Mouse (Mus musculus) B cell, adult 2 months (primary cell): ENCODE measurements around the gene Rad9a.

Source experiments
- DNase-seq, 2 experiments: peaks; one replicate each; pipeline ENCODE4 v3.0.0; 2022

Rad9a gene

DNA sequence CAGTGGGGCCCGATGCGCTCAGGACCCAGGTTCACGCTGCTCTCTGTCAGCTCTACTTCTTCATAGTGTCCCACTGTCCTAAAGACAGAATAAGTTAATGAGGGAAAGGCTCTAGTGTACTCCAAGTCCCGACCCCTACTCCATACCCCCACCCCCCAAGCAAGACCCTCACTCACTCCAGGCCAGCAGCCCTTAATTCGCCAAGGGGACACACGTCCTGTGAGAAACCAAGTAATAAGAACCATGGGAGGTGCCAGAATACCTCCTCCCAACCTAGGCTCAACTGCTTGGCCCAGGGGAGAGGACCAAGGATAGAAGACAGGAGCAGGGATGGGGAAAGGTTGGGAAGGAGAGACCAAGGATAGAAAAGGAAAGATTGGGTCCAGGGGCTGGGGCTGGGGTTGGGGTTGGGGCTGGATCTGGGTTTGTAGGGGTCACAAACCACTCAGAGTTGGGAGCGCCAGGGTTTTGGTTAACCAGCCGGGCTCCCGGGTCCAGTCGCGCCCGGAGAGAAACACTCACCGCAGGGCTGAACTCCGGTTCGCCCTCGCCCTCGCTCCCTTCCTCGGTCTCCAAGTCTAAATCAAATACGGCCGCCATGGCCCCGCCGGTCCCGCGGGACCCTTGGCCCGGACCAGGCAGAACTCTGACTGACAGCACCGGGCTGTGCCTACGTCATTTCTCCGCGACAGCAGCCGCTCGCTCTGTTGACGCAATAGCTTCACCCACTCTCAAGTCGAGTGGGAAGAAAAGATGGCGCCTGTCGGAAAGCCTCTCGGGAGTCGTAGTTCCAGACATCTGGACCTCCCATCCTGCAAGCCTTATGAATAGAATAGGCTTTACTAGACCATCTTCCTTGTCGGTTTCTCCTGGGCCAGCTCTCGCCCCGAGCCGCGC, 38.6 kb downstream of the Rad9a start, which contains the start of gene Rps6kb2:
Rps6kb2 (minus strand) TSS at position 709 of the 897 bp plus-strand sequence.
- peak; percentile 95 to 96 for DNase-seq

DNA sequence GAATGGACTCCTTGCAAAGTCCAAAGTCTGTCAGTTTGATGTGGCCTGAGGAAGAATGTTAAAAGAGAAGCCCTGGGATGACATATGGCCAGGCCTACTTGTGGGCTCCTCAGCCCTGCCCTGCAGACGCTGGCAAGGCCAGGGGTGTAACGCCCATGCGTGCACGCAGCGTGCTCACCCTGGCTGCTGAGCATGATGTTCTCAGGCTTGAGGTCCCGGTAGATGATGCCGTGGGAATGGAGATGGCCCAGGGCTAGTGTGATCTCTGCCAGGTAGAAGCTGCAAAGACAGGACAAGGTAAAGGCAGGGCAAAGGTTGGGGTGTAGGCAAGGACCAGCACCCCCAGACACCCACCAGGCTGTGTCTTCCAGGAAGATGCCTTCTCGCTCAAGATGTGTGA, 42.4 kb downstream of the Rad9a start:
- no peak for DNase-seq

DNA sequence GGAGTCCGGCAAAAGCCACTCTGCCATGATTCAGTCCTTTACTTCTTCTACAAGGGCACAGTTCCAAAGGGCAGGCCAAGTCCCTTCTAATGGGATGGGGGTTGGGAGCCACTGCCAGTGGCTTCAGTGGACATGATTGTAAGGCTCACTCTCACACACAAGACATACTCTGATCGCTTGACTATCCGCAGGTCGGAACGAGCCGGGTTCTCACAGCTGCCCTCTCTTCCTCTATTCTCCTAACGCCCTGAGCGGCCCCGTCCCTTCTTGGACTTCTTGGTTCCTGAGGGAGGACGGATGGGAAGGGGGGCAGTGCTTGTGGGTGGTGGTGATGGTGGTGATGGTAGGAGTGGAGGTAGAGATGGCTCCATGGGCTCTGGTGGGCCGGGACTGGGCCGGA, 44.7 kb downstream of the Rad9a start:
- DNase-seq: no peak

DNA sequence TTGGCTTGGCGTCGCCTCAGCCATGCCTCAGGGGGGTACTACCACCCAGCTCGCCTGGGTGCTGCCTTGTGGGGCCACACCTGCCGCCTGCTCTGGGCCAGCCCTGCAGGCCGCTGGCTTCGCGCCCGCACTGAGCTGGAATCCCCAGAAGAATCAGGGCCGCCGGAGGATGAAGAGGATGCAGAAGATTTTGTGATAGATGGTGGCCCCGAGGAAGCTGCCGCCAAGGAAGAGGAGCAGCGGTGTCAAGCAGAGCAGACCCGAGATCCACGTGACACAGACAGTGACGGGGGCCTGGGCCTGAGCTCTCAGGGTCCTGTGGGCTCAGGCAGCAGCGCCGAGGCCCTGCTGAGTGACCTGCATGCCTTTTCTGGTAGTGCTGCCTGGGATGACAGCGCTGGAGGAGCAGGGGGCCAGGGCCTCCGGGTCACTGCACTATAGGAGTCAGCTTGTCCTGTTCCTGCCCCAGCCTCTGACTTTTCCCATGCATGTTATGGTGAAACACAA, 45.3 kb downstream of the Rad9a start:
- DNase-seq: no peak

DNA sequence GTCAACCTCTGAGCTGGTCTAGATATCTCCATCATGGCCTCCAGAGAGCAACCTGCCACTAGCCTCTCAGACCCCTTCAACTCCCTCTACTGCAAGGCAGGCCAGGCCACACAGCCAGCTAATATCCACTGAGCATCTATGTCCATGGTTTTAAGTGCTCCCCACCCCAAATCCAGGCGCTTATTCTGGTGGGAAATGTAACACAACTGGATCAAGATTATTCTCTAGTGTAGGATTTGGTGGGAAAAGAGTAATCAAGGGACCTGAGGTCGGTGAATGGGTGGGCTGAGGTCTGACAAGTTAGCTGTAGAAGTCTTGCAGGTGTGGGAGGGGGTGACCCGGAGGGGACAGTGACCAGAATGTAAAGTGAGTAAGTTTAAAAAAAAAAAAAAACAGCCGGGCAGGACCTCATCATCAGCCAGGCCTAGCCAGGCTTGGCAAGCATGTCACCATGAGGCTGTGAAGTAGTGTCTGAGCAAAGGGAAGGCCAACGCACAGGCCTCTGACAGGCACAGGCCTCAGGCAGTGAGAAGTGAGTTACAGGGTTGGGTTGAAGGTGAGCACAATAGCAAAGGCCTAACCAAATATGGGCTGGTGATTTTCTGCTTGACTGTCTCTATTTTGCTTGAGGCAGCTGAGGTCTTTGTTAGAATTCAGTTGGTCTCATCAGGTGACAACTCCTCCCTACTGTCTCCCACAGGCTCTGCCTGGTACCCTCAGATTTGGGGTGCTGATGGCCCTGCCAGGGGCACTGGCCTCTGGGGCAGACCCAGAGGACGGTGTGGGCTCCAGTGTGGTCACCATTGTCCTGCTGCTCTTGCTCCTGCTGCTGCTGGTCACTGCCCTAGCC, 46.0 kb downstream of the Rad9a start:
- DNase-seq: peak; percentile 56 to 57

DNA sequence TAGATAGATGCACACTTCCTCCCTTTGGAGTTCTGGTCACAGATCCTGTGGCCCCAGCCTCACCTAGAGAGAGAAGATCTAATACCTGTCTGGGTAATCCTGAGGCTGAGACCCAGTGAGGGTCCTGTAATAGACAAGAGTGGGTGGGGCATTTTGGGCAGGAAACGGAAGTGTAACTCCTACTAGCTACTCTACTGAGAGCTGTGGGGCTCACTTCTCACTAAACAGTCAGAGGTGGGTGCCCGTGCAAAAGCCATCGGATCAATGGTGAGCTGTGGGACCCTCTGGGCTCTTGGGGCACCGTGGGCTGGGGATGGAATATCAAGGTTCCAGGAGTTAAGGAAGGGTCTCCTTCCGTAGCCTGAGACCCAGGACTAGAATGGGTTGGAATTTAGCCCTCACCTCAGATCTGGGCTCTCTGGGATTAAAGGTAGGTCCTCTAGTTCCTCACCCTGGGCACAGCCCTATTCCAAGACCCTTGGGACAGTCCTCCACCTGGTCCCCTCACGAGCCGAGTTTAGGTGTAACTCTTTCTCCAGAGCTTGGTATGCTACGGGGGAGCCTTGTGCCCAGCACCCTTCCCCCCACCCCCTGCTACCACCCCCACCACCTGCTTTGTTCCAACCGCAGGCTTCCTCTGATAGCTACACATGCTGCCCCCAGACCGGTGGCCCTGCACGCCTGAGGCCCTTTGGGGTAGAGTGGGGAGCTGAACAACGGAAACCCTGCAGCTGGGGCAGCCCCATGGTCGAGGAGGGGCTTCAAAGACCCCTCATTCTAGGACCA, 46.8 kb downstream of the Rad9a start:
- peak; percentile 67 for DNase-seq

DNA sequence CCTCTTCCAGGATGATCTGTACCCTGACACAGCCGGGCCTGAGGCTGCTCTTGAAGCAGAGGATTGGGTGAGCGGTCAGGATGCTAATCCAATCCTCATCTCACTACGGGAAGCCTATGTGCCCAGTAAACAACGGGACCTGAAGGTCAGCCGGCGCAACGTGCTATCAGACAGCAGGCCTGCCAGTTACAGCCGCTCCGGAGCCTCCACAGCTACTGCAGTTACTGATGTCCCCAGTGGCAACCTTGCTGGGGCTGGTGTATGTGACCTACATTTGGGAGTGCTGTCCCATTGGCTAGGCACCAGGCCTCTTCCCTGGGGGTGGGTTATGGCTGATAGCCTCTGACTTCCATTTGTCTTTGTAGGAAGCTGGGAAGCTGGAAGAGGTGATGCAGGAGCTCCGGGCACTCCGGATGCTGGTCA, 48.2 kb downstream of the Rad9a start, which contains the start of gene Ptprcap:
Ptprcap (plus strand) TSS at position 373 of the 423 bp plus-strand sequence.
- no peak for DNase-seq

DNA sequence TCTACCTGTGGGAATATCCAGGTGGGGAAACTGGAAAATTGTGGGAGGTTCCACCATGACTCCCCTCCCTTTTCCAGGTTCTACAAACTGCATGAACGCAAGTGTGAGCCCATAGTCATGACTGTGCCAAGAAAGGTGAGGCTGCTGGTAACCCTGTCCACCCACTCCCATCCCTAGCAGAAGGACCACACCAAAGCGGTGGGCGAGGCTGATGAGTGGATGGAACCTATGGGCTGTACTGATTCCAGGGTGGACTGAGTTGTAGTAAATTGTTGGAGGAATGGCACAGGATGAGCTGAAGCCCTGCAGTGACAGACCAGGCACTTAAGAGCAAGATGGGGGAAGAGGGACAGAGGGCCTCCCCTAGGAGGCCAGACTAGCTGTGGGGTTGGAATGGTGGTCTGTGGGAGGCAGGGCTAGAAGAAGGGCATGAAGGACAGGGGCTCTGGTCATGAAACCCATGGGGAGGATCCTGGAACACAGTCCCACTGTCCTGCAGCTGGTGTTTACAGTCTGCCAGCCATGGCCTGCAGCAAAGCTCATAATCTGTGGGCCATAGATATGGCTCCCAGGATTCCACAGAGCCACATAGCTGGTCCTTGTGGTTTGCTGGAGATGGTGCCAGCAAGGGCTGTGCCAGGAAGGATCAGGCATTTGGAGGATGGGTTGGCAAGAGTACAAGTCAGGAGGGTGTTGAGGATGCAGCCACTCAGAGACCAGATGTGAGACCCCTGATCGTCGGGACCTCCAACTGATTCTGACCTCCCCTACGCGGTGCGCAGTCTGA, 48.8 kb downstream of the Rad9a start:
- no peak for DNase-seq

DNA sequence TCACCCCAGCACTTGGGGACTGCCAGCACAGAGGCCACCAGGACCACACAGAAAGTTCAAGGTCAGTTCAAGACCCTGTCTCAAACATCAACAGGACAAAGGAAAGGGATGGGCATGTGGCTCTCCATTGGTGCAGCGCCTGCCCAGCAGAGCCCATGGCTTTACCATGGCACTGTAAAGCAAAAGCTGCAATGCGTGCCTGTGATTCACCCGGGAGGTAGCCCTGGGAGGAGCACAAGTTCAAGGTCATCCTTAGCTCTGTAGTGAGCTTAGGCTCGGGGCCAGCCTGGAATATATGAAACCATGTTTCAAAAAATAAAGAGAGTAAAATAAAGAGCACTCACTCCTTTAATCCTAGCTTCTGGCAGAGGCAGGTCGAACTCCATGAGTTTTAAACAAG, 49.6 kb downstream of the Rad9a start:
- no peak for DNase-seq

DNA sequence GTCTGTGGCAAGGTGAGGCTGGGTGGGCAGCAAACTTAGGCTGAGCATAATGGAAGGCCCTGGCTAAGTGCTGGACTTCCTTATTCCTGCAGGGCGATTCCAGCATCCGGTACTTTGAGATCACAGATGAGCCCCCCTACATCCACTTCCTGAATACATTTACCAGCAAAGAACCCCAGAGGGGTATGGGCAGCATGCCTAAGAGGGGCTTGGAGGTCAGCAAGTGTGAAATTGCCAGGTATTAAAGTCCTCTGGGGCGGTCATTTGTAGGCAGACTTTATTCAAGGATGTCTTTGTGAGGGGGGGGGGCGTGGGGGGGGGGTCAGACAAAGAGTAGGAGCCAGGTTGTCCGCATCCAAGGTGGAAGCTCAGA, 50.0 kb downstream of the Rad9a start:
- DNase-seq: no peak

DNA sequence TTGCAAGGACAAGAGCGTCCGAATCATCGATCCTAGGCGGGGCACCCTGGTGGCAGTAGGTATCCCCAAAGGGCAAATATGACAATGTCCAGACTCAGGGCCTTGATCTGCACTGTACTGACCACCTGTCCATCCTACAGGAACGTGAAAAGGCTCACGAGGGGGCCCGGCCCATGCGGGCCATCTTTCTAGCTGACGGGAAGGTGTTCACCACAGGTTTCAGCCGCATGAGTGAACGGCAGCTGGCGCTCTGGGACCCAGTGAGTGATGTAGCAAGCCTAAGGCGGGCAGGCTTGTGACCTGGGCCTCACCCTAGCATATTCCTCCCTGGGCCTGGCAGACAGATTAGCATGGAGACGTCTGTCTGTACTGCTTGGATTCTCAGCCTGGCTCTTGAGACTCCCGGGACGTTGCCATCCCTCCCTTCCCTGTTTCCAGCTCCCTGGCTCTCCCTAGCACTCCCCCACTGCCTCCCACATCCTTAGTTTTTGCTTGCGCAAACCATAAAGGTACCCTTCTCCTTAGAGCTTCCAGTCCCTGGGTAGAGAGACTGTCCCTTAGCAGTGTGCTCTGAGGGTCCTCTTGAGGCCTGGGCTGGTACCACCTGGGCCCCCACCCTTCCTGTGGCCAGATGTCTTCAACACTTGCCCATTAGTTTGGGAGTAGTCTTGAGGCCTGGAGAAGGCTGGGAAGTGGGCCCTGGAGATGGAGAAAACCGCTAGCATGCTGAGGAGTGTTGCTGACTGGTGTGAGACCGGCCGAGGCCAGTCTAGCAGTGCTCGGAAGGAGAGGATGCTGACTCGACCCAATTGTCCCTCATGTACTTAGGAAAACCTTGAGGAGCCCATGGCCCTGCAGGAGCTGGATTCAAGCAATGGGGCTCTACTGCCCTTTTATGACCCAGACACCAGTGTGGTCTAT, 50.6 kb downstream of the Rad9a start:
- DNase-seq: no peak

DNA sequence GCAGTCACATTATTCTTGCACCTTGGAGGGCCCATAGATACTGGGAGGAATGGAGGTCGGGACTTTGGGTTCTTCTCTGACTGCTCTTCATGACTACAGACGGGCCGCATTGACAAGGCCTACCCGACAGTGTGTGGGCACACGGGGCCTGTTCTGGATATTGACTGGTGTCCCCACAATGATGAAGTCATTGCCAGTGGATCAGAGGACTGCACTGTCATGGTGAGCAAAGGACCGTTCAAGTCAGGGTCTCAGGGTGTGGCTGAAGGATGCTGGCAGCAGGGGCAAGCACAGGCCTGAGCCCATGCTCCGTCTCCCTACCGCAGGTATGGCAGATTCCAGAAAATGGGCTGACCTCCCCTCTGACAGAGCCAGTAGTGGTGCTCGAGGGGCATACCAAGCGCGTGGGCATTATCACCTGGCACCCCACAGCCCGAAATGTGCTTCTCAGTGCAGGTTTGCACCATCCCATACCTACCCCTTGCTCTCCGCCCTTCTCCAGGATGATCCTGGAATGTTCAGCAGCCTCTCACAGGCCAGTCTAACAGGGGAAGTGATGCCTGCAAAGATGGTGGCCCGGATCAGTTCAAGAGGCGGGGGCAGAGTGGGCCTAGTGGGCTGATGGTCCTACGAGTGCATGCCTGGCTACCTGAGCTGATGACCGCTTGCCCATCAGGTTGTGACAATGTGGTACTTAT, 51.5 kb downstream of the Rad9a start:
- no peak for DNase-seq

DNA sequence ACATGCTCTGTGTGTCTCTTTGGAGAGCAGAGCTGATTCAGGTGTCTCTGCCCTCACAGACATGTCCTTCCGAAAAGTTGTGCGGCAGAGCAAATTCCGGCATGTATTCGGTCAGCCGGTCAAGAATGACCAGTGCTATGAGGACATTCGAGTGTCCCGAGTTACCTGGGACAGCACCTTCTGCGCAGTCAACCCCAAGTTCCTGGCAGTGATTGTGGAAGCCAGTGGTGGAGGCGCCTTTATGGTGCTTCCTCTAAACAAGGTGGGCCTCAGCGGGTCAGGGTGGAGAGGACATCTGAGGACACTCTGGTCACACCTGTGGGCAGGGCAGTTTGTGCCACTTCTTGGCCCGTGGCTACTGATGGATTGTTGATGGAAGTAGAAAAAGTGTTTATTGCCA, 52.2 kb downstream of the Rad9a start:
- no peak for DNase-seq

DNA sequence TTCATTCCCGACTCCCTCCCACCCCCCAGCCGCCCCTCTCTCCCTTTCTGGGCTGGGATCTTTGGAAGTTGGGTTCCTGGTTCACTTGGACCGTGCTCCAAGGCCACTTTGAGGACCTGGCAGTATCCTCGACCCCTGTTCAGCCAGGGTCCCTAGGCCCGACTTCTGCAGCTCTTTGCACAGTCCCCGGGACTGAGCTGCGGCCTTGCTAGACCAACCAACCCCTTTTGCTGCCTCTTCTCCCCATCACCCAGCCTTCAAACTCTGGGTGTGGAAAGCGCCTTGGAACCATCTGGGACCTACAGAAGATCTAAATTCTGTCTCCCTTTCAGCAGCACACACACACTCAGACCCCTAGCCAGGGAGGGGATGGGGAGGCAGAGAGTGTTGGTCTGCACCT, 52.6 kb downstream of the Rad9a start:
- peak; percentile 38 to 39 for DNase-seq

DNA sequence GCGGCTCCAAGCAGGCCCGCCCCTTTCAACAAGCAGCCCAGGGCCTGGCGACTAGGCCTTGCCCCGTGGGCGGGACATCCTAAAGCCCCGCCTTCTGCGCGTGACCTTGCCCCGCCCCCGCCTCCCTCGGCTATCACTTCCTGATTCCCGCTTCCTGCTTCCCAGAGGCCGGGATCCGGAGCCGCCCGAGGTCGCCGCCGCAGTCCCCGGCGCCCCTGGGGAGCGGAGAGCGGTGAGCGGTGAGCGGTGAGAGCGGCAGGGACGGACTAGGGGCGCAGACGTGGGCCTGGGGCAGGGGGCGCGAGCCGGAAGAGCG, 53.0 kb downstream of the Rad9a start, which contains the start of gene Coro1b:
Coro1b (plus strand) TSS at position 129 of the 316 bp plus-strand sequence.
- DNase-seq: peak; percentile 92 to 93

DNA sequence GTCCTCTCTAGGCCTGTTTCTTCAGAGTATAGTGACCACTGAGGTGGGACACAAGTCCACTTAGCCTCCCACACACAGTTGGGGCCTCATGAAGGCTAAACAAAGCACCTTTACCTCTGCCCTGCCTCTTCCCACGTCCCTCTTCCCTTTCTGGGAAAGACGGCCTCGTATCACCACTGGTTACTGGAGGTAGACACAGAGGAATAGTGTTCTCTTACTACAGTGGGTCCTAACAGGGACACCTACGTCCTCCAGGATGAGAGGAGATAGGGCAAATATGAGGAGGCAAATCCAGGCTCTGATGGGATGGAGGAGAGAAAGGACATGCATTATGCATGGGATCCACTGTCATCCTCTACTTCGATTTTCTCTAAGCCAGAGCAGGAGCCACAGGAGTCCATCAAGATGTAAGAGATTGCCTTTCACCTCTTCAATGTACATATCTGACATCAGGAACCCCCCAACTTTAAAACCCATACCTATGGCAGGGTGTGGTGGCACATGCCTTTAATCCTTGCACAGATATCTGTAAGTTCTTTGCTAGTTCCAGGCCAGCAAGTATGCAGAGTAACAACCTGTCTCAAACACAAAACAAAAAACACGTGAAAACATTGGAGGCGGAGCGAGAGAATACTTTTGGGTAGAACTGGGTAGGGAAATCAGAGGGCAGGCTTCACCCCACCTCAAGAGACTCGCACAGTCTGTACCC, 53.5 kb downstream of the Rad9a start:
- no peak for DNase-seq

DNA sequence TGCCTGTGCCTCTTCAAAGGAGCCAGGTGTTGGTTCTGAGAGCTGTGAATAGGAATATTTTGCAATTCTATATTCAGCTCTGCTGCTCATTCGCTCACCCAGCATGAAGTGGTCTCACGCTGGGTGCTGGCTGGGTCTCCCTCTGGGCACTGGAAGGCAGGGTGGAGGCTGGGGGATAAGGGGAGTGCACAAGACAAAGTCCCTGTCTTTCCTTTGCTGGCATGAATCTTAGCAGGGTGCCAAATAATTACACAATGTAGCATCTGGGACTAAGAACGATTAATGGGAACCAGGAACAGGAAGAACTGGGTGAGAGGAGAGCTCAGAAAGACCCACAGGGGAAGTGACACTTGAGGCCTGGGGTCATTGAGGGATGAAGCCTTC, 54.4 kb downstream of the Rad9a start:
- no peak for DNase-seq

DNA sequence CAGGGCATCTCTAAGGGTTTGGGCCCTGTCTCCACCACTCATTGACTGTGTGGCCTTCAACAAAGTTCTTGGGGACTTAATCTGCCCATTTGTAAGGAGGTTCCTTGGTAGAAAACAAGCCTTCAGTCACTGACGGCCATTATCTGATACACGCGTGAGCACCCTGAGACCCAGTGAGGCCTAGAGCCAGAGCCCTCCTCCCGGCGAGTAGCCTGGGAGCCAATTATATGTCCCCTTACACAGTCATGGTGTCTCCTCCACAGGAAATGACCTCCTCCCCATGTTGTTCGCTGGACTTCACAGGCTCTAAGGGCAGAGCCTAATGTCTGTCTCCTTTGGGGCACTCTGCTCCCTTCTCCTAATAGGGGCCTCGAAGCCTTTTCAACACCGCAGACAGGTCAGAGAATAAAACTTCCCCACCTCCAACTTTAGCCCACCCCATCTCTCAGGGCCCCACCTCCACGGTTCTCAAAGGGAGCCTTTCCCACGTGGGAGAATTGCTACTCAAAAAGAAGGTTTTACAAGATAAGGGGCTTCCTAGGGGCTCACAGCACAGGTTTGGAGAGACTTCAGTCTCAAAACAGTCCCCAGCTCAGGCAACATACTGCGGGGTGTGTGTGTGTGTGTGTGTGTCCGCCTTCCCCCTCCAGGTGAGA, 55.0 kb downstream of the Rad9a start:
- no peak for DNase-seq

DNA sequence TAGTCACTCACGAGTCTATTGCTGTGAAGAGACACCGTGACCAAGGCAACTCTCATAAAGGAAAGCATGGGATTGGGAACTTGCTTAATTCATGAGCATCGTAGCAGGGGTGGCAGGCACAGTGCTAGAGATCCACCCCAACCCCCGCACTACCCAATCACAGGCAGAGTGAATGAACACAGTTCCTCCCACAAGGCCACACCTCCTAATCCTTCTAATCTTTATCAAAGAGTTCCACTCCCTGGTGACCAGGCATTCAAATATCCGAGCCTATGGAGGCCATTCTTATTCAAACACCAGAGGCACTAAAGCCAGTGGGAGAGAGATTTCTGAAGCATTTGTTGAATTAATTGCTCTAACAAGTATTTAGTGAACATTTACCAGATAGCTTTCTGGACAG, 55.5 kb downstream of the Rad9a start:
- no peak for DNase-seq
